Mouse (Mus musculus) bone marrow, adult 2 months (tissue): ENCODE measurements at regions not wholly inside any gene's neighbourhood (a gene's known extent, or its start where the extent isn't known, plus 50 kb on each side); places are given as distances from the start of the nearest gene placed in this dataset.
"Not testable (repeated sequence)": the region's sequence is repeated elsewhere in the genome, so short reads cannot be mapped to it uniquely, and the experiment has no call there.

ENCODE experiments used
- H3K27ac ChIP-seq: fragments of 200-500 bp; 2 replicates; pipeline ENCODE4 v1.5.1; 2012; ENCODE audit warnings: low read depth, mild to moderate bottlenecking, control low read depth, inconsistent platforms, low read length; ENCODE audit not compliant: control insufficient read depth, poor library complexity, insufficient read depth
- H3K4me1 ChIP-seq: fragments of 200-500 bp; 2 replicates; pipeline ENCODE4 v1.6.1; 2011; ENCODE audit warnings: low read length; ENCODE audit not compliant: control insufficient read depth, insufficient read depth
- H3K4me3 ChIP-seq: fragments of 200-500 bp; replicated peaks from 2 replicates; pipeline ENCODE3; 2011; ENCODE audit warnings: mild to moderate bottlenecking, low read depth, low read length, control low read depth; ENCODE audit not compliant: control insufficient read depth
- CTCF ChIP-seq: fragments of 200-500 bp; IDR thresholded peaks from 2 replicates; pipeline ENCODE4 v1.5.1; 2011; ENCODE audit warnings: low read length, control low read depth; ENCODE audit not compliant: control insufficient read depth, insufficient read depth
- POLR2A ChIP-seq: fragments of 200-500 bp; IDR thresholded peaks from 2 replicates; pipeline ENCODE4 v1.6.1; 2011; ENCODE audit warnings: low read depth, mild to moderate bottlenecking, control low read depth, low read length, borderline replicate concordance; ENCODE audit not compliant: control insufficient read depth
- WGBS: fragments of 180-500 bp; shearing (Covaris S2); methylation state at CpG from one replicate; pipeline ENCODE4 v1.1.7; 2018; 5-methylcytosine and 5-hydroxymethylcytosine counted together

- 81% methylated on average over 8 of the region's 8 CpGs for WGBS
- TF ChIP-seq CTCF = no peak
- no peak for TF ChIP-seq POLR2A
- no peak overlapping the region for H3K27ac ChIP-seq
- no peak overlapping the region for H3K4me3 ChIP-seq
- no peaks in the 10 kb centered on the region for H3K4me1 ChIP-seq
These were observed 140.9 kb upstream of the Creb1 start for GRCm38 (mm10) chr1:64391525-64391924.

GRCm38 (mm10) chr1:64381264-64381663 lies 151.2 kb upstream of the Creb1 start:
- 72% methylated on average over 6 of the region's 6 CpGs for WGBS
- H3K4me1 ChIP-seq = no peaks in the 10 kb centered on the region; the same call in 1 of the 2 replicates
- no peak overlapping the region for H3K27ac ChIP-seq
- TF ChIP-seq CTCF (no peak), POLR2A (no peak)
- no peak overlapping the region for H3K4me3 ChIP-seq

DNA sequence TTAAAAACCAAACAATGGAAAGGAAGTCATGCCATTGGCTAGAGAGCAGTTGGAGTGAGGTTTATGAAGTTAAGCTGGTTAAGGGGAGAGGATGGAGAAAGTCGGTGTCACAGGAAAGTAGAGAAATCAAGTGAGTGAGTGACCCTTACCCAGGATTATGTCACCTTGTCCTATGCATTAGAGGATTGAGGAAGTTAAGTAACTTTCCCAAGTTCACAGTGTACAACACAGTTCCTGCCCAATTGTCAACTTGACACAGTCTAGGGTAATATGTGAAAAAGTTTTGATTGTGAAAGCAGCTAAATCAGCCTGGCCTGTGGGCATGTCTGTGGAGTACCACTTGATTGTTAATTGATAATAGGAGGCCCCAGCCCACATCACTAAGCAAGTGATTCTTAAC lies 156.0 kb upstream of the Creb1 start:
- WGBS = 23% methylated on average over 1 of the region's 1 CpGs
- not testable (repeated sequence) for H3K4me3 ChIP-seq, H3K4me1 ChIP-seq, H3K27ac ChIP-seq

DNA sequence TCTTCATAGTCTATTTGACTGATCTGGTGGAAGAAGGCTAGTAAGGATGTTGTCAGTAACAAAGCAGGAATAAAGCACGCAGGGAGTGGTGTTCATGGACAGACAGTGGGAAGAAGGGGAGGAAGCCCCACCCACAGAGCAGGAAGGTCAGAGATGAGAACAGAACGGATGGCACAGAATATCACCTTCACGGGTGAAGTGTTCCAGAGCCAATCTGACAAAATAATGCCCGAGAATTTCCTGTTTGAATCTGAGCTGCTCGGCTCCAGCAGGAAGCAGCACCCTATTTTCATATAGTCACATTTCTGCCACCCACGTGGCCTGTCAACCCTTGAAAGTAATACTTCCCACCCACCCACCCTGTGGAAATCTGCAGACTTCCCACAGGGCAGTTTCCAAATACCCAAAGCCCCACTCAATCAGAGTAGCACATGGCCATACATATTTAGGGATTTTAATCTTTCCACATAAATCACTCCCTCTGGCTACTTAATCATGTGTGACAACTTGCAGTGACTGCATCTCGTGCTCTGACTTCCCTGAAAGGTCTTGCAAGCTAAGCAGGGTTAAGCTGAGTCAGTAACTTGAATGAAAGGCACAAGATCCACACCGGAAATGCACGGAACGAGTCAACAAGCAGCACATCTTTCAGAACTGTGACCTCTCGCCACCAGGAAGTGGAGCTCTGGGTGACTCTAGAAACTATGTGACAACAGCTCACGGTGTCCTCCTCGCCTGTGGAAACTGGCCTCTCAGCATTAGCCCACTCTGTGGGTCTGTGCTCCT lies 158.0 kb upstream of the Creb1 start:
- TF ChIP-seq POLR2A (no peak), CTCF (no peak)
- Histone ChIP-seq H3K27ac (no peak overlapping the region), H3K4me3 (no peak overlapping the region), H3K4me1 (no peaks in the 10 kb centered on the region; the same call in 1 of the 2 replicates)
- WGBS = 53% methylated on average over 13 of the region's 13 CpGs

DNA sequence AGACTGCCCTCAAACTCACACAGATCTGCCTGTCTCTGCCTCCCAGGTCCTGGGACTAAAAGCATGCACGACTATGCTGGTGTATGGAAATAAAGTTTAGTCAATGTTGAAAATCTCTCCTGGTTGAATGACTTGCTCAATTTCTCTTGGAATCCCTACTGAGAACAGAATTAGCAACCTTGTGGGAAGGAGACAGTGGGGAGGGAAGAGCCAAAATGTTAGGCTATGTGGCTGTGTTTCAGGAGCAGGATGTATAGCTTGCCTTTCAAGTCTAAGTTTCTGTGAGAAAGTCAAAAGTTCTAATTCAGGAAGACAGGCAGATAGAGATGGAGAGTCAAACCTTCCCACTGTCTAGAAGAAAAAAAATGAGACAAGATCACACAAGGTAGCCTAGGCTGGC lies 168.3 kb upstream of the Creb1 start:
- H3K27ac ChIP-seq = no peak overlapping the region
- TF ChIP-seq CTCF = no peak
- TF ChIP-seq POLR2A = no peak
- 68% methylated on average over 1 of the region's 1 CpGs for WGBS
- H3K4me1 ChIP-seq = no peaks in the 10 kb centered on the region
- no peak overlapping the region for H3K4me3 ChIP-seq

DNA sequence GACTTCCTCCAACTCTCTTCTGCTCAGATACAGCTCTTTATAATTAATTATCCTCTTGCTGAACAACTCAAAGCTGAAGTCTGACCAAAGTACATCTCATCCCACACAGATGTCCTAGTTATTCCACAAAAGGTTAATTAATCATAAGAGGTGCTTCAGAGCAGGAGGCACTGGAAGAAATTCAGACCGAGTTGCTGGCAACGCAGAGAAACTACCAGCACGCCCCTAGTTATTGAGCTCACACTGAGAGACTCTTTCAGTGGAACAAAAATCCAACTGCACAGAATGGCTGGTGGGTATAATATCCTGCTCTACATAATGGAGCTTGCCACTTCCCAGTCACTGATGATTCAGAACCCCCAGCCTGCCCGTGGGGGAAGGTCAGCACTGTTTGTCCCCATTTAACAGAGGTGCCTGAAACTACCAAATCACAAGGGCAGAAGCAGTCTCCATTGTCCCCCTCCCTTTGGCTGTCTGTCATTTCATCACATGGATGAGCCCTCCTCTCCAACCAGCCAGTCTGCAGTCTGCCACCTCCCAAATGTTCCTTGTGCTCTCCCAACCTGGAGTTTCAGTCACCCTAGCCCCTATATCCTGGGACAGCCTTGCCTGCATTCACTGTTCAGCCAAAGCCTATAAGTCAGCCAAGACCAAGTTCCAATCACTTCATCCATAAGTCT lies 170.3 kb upstream of the Creb1 start:
- WGBS = 78% methylated on average over 4 of the region's 4 CpGs
- Histone ChIP-seq H3K4me3 (no peak overlapping the region), H3K4me1 (no peaks in the 10 kb centered on the region), H3K27ac (no peak overlapping the region)
- no peak for TF ChIP-seq POLR2A
- TF ChIP-seq CTCF = no peak

- TF ChIP-seq CTCF = no peak
- no peak for TF ChIP-seq POLR2A
- Histone ChIP-seq H3K4me1 (no peaks in the 10 kb centered on the region), H3K4me3 (no peak overlapping the region), H3K27ac (no peak overlapping the region)
- 60% methylated on average over 3 of the region's 3 CpGs for WGBS
These were observed 189.2 kb upstream of the Creb1 start for GRCm38 (mm10) chr1:64343268-64343667.

GRCm38 (mm10) chr1:64341596-64341995 lies 190.8 kb upstream of the Creb1 start:
- Histone ChIP-seq H3K27ac (no peak overlapping the region), H3K4me3 (no peak overlapping the region), H3K4me1 (no peaks in the 10 kb centered on the region)
- WGBS = 82% methylated on average over 6 of the region's 6 CpGs
- TF ChIP-seq CTCF = no peak
- TF ChIP-seq POLR2A = no peak
